Mouse (Mus musculus): ENCODE data around the gene Sec22b. TPM values are rescaled to one million over a fixed set of nuclear protein-coding genes. Genes with fewer than 3 reads are reported as not detected.

Gene Sec22b
- polyA plus RNA-seq, 1 experiment, result 76.9 TPM

- TF ChIP-seq POLR2A (IDR thresholded peaks at IDR 0.05; ENCODE audit: insufficient read depth, low read length) (no peak), CTCF (IDR thresholded peaks at IDR 0.05; ENCODE audit: low read depth, low read length) (no peak), EP300 (IDR thresholded peaks at IDR 0.05; ENCODE audit: insufficient read depth, low read depth, low read length) (no peak)
- Histone ChIP-seq H3K27me3 (ENCODE audit: control insufficient read depth, insufficient read depth, low read length, poor library complexity, severe bottlenecking) (no peaks in the 10 kb centered on the region; the same call in 1 of the 2 replicates), H3K9me3 (replicated peaks; ENCODE audit: control insufficient read depth, insufficient read depth, low read length, poor library complexity, severe bottlenecking) (no peaks in the 10 kb centered on the region), H3K9ac (ENCODE audit: low read depth, poor library complexity, severe bottlenecking) (no peak overlapping the region), H3K36me3 (ENCODE audit: control insufficient read depth, insufficient read depth, low read length, poor library complexity, severe bottlenecking) (no peaks in the 10 kb centered on the region), H3K27ac (ENCODE audit: insufficient read depth, low read length) (no peak overlapping the region), H3K4me3 (ENCODE audit: low read depth, low read length) (no peak overlapping the region), H3K4me1 (ENCODE audit: control insufficient read depth, insufficient read depth, low read length) (peaks cover 2% of the 10 kb centered on the region)
Observed at GRCm38 (mm10) chr3:97876259-97876658, 24.7 kb upstream of the Sec22b start.

- H3K9me3 ChIP-seq (replicated peaks; ENCODE audit: control insufficient read depth, insufficient read depth, low read length, poor library complexity, severe bottlenecking), result no peaks in the 10 kb centered on the region
- TF ChIP-seq EP300 (IDR thresholded peaks at IDR 0.05; ENCODE audit: insufficient read depth, low read depth, low read length) (no peak), POLR2A (IDR thresholded peaks at IDR 0.05; ENCODE audit: insufficient read depth, low read length) (no peak), CTCF (IDR thresholded peaks at IDR 0.05; ENCODE audit: low read depth, low read length) (peak; percentile 43)
- no peaks in the 10 kb centered on the region for H3K27me3 ChIP-seq (ENCODE audit: control insufficient read depth, insufficient read depth, low read length, poor library complexity, severe bottlenecking)
- H3K27ac ChIP-seq (ENCODE audit: insufficient read depth, low read length), result no peak overlapping the region
- no peak overlapping the region for H3K9ac ChIP-seq (ENCODE audit: low read depth, poor library complexity, severe bottlenecking)
- H3K4me1 ChIP-seq (ENCODE audit: control insufficient read depth, insufficient read depth, low read length), result peaks cover 2% of the 10 kb centered on the region
- H3K36me3 ChIP-seq (ENCODE audit: control insufficient read depth, insufficient read depth, low read length, poor library complexity, severe bottlenecking), result no peaks in the 10 kb centered on the region
- no peak overlapping the region for H3K4me3 ChIP-seq (ENCODE audit: low read depth, low read length)
Observed at GRCm38 (mm10) chr3:97879222-97879621, 21.8 kb upstream of the Sec22b start.

GRCm38 (mm10) chr3:97881576-97881975 is 19.4 kb upstream of the Sec22b start:
- no peaks in the 10 kb centered on the region for H3K27me3 ChIP-seq (ENCODE audit: control insufficient read depth, insufficient read depth, low read length, poor library complexity, severe bottlenecking)

GRCm38 (mm10) chr3:97887785-97888167 is 13.2 kb upstream of the Sec22b start:
- Histone ChIP-seq H3K27me3 (ENCODE audit: control insufficient read depth, insufficient read depth, low read length, poor library complexity, severe bottlenecking) (no peaks in the 10 kb centered on the region), H3K9me3 (replicated peaks; ENCODE audit: control insufficient read depth, insufficient read depth, low read length, poor library complexity, severe bottlenecking) (no peaks in the 10 kb centered on the region), H3K27ac (ENCODE audit: insufficient read depth, low read length) (no peak overlapping the region), H3K4me1 (ENCODE audit: control insufficient read depth, insufficient read depth, low read length) (no peaks in the 10 kb centered on the region), H3K36me3 (ENCODE audit: control insufficient read depth, insufficient read depth, low read length, poor library complexity, severe bottlenecking) (no peaks in the 10 kb centered on the region), H3K4me3 (ENCODE audit: low read depth, low read length) (peak overlapping the region; percentile 44), H3K9ac (ENCODE audit: low read depth, poor library complexity, severe bottlenecking) (no peak overlapping the region)
- no peak for TF ChIP-seq CTCF (IDR thresholded peaks at IDR 0.05; ENCODE audit: low read depth, low read length)

More at GRCm38 (mm10) chr3:97881576-97881975, 19.4 kb upstream of the Sec22b start:
- Histone ChIP-seq H3K36me3 (ENCODE audit: control insufficient read depth, insufficient read depth, low read length, poor library complexity, severe bottlenecking) (no peaks in the 10 kb centered on the region), H3K4me1 (ENCODE audit: control insufficient read depth, insufficient read depth, low read length) (peaks cover 2% of the 10 kb centered on the region), H3K9ac (ENCODE audit: low read depth, poor library complexity, severe bottlenecking) (no peak overlapping the region), H3K27ac (ENCODE audit: insufficient read depth, low read length) (no peak overlapping the region), H3K4me3 (ENCODE audit: low read depth, low read length) (no peak overlapping the region), H3K9me3 (replicated peaks; ENCODE audit: control insufficient read depth, insufficient read depth, low read length, poor library complexity, severe bottlenecking) (no peaks in the 10 kb centered on the region)
- no peak for TF ChIP-seq POLR2A (IDR thresholded peaks at IDR 0.05; ENCODE audit: insufficient read depth, low read length)
- TF ChIP-seq CTCF (IDR thresholded peaks at IDR 0.05; ENCODE audit: low read depth, low read length), result no peak
- TF ChIP-seq EP300 (IDR thresholded peaks at IDR 0.05; ENCODE audit: insufficient read depth, low read depth, low read length), result no peak

DNA sequence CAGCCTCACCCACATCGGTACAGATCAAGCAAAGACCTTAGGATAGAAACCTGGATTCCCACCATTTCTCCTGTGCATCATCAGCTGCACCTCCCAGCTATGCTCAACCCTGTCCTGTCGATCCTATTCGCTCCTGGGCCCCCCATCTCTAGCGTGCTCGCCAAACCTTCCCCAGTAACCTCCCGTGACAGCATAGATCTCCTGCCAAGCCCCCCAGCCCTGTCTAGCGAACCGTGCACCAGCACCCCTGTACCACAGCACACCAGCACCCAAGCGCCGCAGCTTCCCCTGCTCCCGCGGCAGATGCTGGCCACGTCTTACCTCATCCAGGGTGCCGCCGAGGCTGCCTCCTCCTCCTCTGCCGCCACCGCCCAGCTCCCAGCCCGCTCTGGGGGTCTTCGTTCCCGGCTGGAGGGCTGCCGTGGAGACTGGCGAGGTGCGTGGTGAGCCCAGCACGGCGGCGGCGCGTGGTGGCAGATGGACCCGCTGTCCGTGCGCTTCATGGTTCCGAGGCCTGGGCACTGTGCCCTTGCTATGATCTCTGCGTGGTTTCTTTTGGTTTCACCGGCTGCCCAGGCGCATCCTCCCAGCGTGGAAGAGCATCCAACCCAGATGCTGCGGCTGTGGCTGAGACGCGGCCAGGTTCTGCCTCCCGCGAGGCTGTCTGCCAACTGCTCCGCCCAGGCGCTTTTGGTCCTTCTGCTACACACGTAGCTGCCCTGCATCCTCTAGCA is 12.7 kb upstream of the Sec22b start, which contains the start of gene Pde4dip:
Gene Pde4dip, minus strand, starts transcription at position 540 of the 734 bp plus-strand sequence.
- Histone ChIP-seq H3K4me1 (ENCODE audit: control insufficient read depth, insufficient read depth, low read length) (no peaks in the 10 kb centered on the region), H3K9ac (ENCODE audit: low read depth, poor library complexity, severe bottlenecking) (peak within 1 kb of the TSS; percentile 20; the same call in 1 of the 2 replicates), H3K36me3 (ENCODE audit: control insufficient read depth, insufficient read depth, low read length, poor library complexity, severe bottlenecking) (no peaks in the 10 kb centered on the region), H3K4me3 (ENCODE audit: low read depth, low read length) (peak within 1 kb of the TSS; percentile 44), H3K9me3 (replicated peaks; ENCODE audit: control insufficient read depth, insufficient read depth, low read length, poor library complexity, severe bottlenecking) (no peaks in the 10 kb centered on the region), H3K27ac (ENCODE audit: insufficient read depth, low read length) (no peak within 1 kb of the TSS), H3K27me3 (ENCODE audit: control insufficient read depth, insufficient read depth, low read length, poor library complexity, severe bottlenecking) (no peaks in the 10 kb centered on the region)
- no peak for TF ChIP-seq POLR2A (IDR thresholded peaks at IDR 0.05; ENCODE audit: insufficient read depth, low read length)
- TF ChIP-seq CTCF (IDR thresholded peaks at IDR 0.05; ENCODE audit: low read depth, low read length), result no peak
- TF ChIP-seq EP300 (IDR thresholded peaks at IDR 0.05; ENCODE audit: insufficient read depth, low read depth, low read length), result no peak

DNA sequence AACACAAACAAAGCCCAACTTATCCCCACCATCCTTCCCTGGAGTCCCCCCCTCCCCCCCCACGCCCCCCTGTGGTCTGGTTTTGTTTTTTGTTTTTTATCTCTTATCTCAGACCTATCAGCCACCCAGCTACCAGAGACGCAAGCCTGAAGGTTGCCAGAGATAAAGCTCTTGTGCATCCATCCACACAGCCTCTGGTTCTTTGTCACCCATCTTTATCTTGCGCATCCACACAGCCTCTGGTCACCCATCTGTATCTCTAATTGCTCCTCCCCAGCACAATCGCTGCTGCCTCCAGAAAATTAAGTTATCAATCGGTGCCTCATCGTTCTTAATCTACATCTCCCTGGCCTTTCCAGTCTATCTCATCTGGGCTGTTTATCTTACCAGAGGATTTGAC is 10.8 kb upstream of the Sec22b start:
- no peaks in the 10 kb centered on the region for H3K9me3 ChIP-seq (replicated peaks; ENCODE audit: control insufficient read depth, insufficient read depth, low read length, poor library complexity, severe bottlenecking)
- H3K27ac ChIP-seq (ENCODE audit: insufficient read depth, low read length), result no peak overlapping the region
- no peak overlapping the region for H3K9ac ChIP-seq (ENCODE audit: low read depth, poor library complexity, severe bottlenecking)
- H3K27me3 ChIP-seq (ENCODE audit: control insufficient read depth, insufficient read depth, low read length, poor library complexity, severe bottlenecking), result no peaks in the 10 kb centered on the region
- H3K4me1 ChIP-seq (ENCODE audit: control insufficient read depth, insufficient read depth, low read length), result no peaks in the 10 kb centered on the region
- H3K4me3 ChIP-seq (ENCODE audit: low read depth, low read length), result no peak overlapping the region
- no peaks in the 10 kb centered on the region for H3K36me3 ChIP-seq (ENCODE audit: control insufficient read depth, insufficient read depth, low read length, poor library complexity, severe bottlenecking)
- TF ChIP-seq EP300 (IDR thresholded peaks at IDR 0.05; ENCODE audit: insufficient read depth, low read depth, low read length), result no peak
- TF ChIP-seq CTCF (IDR thresholded peaks at IDR 0.05; ENCODE audit: low read depth, low read length), result no peak
- TF ChIP-seq POLR2A (IDR thresholded peaks at IDR 0.05; ENCODE audit: insufficient read depth, low read length), result no peak

All from ES-Bruce4 (cell line).